Mouse (Mus musculus) yolk sac, embryonic 10.5 days (tissue): ENCODE measurements around the gene Nfyc.
A peak's percentile ranks its signal among the peaks of the same experiment; 100 is the strongest.

Experiments
- DNase-seq: peaks from one replicate; pipeline ENCODE4 v3.0.0-alpha.2; 2017; ENCODE audit warnings: low spot score

Nfyc gene

DNA sequence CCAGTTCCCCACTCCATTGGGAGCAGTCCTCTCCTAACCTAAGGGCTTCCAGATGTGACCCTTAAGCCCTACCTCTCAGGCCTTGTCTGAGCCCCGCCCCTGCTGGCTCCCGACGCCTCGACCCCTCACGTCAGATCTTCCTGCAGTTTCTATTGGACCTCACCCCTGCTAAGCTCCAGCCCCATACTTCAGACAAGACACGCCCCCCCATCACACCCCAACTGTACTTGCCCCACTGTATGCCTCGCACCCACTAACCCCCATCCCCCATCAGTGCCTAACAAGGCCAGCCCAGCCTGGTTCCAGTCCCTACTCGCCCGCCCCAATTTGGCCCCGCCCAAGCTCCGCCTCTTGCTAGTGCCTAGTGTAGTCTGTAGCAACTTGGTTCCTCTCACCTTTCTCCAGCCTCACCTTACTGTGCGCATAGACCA is 115.2 kb downstream of the Nfyc start:
- DNase-seq = peak; percentile 60

DNA sequence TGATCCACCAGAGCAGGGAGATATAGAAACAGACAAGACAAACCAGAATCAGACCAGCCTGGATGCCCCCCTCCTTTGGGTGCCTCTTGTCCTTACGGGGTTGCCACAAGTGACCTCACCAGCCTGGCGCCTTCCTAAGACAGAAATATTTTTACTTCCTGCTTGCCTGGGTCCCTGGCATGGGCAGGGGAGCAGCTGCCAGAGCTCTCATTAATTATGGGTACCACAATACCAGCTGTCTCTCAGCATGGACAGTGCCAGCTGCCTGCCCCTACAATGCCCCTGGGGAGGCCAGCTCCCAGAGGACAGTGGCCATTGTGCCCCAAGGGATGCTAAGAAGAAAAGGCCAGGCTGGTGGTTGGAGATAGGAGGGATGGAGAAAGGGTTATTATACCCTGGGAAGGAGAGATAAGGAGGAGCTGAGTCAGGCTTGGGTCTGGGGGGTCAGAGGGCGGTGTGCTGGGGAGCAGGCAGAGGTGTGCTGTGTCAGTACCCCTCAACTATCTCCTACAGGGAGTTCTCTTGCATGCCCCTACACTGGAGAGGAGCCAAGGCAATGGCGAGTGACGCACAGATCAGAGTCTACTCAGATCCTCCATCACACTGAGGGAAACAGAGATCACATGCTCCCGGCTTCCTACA is 117.4 kb downstream of the Nfyc start:
- DNase-seq = no peak

DNA sequence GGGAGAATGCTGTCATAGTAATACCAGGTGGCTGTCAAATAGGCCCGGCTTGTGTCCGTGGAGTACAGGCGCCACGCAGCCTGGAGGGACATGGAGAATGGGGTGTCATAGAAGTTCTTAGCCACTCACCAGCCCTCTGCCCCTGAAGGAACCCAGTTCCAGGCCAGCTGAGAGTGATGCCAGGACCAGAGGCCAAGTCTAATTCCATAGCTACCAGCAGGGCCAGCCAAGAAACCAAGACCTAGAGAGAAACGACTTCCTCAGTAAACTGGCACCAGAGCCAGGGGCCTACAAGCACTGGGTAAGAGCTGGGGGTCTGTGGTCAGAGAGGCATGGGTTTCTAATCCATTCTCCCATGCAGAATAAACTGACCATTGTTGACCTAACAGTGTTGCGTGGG is 118.4 kb downstream of the Nfyc start:
- DNase-seq = no peak

DNA sequence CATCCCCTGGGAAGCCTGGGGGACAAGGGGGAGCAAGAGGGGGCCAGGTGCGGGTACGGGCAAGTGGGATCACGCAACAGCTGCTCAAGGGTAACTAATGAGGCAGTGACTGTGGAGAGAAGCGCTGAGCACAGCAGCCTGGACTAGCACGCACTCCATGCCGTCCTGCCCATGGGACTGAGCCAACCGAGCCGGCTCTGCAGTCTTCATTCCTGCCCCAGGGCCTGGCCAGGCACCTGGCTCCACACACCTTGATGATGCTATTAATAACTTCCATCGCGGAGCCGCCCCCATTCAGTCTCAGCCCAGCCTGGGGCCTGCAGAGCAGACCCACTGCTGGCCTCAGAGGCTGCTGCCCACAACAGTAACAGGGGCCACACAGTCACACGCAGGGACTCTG is 119.1 kb downstream of the Nfyc start:
- no peak for DNase-seq
